Mouse (Mus musculus): ENCODE measurements around the gene Lgmn.

Lgmn gene

DNA sequence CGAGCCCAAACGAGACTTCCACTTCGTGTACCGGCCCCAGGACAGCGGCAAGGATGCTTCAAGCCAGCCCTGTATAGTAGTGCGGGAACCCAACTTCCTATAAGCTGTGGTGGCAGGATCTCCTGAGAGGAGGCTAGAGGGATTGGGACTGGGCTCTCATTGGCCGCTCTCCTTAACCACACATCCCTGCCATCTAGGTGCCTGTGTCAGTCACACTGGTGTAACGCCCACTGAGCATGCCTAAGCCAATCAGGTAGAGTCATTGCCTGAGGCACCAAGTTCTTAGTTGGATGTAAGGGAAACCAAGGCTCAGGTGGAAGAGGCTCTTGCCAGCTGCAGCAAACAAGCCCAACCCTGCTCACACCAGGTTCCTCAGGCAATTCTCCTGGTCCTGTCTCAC lies 49.6 kb downstream of the Lgmn start:
- no peak for DNase-seq (ENCODE audit: low read depth)

DNA sequence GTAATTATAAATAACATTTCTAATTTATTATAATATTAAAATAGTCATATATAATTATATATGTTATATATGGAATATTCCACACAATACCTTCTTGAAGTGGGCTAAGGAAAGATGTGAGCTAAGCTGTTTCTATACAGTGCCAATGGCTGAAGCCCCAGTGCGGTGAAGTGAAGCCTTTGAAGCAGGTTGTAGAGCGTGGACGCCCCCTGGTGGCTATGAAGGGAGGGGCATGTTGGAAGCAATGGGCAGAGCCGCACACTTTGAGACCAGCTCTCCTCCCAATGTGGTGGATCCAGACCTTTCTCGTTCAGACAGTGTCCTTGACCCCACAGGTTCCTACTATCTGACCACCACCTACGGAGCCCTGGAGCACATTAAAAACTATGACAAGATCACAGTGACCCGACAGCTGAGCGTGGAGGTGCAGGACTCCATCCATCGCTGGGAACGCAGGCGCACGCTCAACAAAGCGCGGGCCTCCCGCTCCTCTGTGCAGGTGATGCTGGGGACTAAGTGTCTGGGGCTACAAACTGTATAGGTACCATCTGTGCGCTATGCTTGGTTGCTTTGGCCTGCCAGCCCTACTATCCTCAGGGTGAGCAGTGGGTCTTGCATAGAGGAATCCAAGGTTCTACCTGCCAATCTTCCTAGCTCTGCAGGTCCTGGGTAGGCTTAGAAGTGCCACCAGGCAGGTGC lies 52.2 kb downstream of the Lgmn start:
- DNase-seq (ENCODE audit: low read depth): peak; percentile 90

DNA sequence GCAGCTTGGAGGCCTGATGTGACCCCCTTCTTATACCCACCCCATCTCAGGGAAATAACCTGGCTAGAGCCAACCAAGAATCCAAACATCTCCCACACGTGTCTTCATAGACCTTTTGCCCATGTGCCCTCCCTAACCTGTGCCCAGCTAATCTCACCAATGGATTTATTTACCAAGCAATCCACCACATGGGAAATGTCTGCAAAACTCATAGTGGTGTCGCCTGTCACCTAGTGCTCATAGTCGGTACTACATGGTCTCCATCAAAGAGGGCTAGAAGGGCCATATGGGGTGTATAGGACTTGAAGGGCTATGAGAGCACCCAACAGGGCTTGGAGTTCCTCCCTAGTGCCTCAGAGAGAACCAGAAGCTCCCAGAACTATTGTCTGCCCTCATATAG lies 54.8 kb downstream of the Lgmn start:
- peak; percentile 70 for DNase-seq (ENCODE audit: low read depth)

DNA sequence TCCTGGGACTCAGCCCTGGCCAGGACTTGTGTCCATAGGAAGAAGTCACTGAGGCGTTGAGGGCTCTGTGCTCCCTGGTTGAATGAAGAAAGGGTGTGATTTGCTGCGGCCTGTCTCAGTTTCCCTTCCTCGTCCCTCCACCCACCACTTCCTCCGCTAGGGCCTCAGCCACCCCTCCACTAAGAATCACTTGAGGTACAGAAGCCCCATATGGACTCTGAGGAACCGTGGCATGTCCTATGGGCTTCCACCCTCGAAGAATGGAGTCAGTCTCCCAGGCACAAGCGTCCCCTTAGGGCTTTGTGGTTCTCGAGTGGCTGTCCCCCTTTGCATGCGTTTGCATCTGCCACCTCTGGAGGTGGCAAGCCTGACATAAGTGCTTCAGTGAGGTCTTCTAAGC lies 56.3 kb downstream of the Lgmn start:
- DNase-seq (ENCODE audit: low read depth): no peak

DNA sequence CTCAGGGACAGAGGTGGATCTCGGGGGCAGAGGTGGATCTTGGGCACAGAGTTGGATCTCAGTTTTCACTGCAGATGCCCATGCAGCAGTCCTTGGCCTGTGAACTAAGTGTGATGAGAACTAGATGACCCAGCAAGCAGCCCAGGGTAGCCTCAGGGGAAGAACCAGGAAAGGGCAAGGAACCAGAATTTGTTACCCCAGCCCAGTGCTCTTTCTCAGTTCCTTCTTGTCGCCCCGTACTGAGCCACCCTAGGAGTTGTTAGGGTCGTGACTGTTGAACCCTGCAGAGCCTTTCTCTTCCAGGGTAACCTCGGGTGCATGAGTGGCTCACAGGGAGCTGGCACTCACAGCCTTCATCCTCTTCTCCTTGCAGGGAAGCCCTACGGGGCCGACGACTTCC lies 57.4 kb downstream of the Lgmn start:
- DNase-seq (ENCODE audit: low read depth): no peak

DNA sequence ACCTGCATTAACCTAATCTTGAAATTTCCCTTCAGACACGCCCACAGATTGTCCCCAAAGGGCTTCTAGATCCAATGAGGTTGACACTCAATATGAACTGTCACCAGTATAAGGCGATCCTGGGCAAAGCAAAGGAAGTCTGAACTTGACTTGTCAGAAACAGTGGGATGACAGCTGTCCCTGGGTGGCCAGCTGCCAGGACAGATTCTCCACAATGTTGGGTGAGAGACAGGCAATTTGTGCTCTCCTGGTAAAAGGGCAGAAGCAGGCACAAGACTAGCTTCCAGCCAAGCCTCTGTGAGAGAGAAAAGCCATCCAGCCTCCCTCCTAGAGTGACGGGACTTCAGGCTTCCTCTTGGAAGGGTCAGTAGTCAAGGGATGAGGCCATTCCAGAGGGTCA lies 67.3 kb downstream of the Lgmn start:
- no peak for DNase-seq (ENCODE audit: low read depth)

DNA sequence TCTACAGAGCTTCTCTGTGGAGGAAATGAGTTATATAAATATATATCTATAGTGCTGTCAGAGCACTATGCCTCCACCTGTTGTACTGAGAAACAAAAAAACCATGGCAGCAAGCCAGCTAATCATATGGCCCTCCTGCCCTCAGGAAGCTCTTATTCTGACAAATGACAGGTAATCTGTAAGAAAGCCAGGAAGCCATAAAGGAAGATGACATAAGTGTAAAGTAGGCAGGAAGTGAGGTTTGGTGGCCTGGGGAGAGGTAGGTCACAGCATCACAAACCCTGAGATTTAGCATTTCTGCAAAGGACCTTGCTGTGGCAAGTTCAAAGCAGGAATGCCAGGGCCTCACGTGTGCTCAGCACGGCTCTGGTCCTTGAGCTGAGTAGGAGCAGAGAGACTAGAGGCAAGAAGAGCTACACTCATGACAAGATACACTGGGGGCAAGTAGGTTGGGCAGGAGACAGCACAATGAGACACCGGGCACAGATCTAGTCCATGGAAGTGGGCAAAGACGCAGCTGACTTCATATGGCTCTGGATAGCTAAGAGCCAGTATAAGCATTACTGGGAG lies 68.6 kb downstream of the Lgmn start:
- DNase-seq (ENCODE audit: low read depth): no peak

DNA sequence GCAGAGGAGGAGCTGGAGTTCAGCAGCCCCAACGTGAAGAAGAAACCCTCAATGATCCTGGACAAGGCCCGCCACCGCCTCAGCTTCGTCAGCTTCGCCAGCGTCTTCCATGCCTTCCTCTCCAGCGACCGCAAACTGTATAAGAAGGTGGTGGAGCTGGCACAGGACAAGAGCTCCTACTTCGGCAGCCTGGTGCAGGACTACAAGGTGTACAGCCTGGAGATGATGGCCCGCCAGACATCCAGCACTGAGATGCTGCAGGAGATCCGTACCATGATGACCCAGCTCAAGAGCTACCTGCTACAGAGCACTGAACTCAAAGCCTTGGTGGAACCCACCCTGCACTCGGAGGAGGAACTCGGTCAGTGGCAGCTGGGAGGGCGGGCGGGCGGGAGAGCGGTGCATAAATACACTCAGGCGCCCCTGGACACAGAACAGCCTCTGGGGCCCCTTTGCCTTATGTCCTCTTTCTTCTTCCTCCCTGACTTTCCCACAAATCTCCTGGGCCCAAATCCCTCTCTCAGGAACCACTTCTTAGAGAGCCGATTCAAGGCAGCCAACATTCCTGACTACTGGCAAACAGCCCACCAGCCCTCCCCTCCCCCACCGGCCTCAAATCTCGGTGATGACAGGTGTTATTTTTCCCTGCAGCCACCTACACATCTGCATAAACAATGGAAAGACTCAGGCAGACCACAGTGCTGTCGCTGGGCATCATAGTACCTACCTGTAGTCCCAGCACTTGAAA lies 70.0 kb downstream of the Lgmn start:
- DNase-seq (ENCODE audit: low read depth): peak; percentile 30

DNA sequence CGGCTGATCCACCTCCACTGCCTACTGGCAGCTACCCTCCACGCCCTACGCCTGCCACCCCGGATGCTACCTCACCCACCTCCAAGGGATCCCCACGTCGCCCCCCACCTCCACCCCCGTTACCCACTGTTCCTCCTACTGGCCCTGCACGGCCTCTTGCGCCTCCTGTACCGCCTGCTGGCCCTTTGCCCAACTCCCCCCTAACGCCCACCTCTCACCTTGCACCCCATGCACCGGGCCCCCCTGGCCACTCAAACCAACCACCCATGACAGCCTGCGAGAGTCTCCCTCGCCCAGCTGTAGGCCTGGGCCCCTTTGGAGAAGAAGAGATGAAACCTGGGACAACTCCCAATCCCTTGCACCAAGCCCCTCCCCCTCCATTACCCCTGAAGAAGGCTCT lies 71.1 kb downstream of the Lgmn start:
- no peak for DNase-seq (ENCODE audit: low read depth)

DNA sequence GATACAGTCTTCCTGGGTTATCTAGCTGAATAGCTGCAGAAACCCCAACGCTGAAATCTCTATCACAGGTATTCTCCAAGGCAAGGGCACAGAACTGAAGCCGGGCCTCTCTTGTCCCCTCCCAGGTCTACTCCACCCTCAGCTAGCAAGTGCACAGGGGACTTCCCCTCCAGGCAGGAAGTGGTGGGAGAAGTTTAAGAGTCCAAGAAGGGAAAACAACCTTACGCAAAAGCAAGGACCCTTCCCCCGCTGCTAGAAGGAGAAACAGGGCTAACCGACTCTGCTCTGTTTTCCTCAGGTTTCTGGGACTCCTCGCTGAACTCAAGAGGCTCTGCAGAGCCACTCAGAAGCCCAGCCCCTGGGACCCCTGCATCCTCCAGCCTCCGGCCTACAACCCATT lies 71.5 kb downstream of the Lgmn start:
- DNase-seq (ENCODE audit: low read depth): no peak

DNA sequence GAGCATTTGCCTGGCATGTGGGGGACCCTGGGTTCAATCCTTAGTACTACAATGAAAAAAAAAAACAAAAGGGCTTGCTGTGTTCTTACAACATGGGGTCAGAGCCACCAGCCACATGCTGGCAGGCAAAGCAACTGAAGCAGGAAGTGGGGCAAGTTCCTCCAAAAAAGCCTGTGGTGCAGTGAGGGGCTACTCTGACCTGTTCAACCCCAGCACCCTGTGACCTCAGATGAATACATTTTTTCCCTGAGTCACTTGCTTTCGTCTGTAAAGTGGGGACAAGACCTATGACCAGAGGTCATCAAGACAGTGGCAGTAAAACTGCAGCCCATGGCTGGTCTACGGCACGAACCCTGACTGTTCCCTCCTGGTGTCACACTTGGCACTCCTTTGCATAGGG lies 72.5 kb downstream of the Lgmn start:
- no peak for DNase-seq (ENCODE audit: low read depth)

DNA sequence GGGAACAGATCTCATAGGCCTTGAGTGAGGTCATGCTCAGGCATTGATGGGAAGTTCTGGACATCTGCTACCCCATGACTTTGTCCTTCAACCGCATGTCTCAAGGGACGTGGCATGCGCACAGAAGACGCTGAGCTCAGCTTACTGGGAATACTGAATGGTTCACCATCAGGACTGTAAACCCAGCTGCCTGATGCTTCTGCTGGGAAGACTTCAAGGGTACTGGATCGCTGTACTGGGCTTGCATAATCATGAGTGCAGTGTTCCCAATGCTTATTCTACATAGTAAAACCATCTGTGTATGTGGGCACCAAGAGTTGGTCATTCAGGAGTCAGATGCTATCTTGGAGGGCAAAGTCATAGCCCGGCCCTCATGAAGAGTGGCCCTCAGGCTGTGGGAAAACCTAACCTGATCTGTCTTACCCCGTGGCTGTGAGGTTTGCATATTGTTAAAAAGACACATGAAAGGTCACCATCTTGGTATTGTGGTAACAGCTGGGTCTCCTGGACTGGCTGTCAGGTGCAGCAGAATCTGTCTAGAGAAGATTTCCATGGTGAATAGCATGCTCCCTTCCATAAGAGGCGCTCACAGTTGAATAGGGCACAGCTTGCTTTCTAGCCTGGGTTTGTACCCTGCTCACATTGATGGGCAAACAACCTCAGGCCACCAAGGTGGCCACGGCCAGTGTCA lies 73.3 kb downstream of the Lgmn start:
- DNase-seq (ENCODE audit: low read depth): no peak

DNA sequence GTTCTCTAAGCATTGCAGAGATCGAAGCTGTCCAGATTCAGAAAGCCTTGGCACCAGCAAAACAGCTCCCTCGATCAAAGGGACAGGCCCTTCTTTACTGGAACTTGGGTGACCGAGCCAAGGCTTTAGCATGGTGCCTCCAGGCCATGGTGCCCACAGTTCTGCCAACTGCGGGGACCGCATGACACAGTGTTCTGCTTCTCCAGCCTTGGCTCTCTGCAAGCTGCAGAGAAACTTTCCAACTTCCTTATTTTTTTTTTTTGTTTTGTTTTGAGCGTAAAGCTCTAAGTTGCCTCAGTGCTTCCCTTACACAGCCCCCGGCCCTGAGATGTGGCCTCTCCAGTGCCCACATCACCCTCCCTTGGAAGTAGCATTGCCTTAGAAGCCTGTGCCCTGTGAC lies 74.6 kb downstream of the Lgmn start:
- no peak for DNase-seq (ENCODE audit: low read depth)

DNA sequence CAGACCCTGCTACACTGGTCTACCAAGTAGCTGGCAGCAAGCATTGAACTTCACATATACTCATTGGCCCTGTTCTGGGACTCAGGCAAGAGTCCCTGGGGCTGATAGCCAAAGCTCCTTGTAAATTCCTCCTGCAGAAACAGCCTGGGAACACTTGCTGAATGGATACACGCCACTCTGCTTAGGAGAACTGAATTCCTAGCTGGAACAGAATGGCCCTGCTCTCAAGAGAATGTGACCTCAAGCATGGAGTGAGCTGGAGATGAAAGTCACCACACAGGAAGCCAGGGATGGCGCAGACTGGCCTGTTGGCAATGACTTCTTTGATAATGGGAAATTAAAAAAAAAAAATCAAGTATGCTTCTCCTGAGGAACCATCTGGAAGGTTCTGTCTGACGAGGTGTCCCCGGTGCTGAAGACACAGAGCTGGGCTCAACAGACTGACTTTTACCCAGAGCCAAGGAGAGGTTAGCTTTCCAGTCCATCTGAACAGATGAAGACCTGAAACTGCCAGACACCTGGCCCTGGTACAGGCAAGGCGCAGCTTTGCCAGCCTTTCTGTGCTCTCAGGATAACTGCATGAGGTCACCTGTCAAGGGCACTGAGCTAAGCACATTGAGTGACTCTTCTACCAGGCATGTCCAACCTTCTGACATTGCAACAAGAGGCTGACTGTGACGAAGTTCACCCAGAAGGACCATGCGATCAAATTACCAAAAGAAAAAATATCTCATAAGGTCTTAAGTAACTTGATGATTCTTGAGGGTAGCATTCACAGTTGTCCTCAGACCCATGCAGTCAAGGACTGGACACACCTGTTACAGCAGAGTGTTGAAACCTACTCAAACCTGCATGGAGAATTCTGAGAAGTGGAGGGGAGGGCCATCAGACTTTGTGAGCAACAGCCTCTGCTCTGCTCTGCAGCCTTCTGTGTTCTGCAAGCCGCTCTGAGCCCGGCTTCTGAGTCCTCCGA lies 78.1 kb downstream of the Lgmn start:
- no peak for DNase-seq (ENCODE audit: low read depth)

DNA sequence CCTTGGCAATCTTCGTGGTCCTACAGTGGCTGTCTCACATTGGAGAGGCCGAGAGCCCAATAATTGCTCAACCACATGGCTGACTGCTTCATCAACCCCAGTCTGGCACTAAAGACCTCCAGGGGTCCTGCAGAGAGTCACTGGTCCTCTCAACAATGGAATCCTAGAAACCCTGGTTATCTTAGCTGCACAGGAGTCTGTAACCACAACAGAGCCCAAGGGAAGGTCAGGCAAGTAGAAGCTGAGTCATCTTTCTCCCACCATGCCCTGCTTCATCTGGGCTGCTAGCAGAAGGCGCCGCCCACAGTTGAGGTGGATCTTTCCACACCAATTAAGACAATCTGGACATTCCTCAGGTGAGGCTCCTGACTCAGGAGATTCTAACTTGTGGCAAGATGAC lies 80.2 kb downstream of the Lgmn start:
- DNase-seq (ENCODE audit: low read depth): no peak

DNA sequence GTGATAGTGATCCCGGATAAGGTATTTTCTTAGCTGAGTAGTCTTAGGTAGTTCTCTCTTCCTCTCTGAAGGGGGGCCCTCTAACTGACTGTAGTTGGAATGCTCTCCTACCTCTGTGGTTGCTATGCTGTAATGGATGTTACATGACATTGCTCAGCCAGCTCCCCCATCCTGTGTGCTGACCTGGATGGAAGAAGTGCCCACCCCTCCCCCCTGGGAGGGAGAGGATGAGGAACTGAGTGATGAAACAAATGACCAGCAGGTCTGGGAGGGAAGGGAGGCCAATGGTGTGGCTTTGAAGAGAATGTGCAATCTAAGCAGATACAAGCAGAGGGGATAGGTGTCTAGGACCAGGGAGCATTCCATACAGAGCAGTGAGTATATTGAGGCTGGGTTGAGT lies 82.8 kb downstream of the Lgmn start:
- no peak for DNase-seq (ENCODE audit: low read depth)

DNA sequence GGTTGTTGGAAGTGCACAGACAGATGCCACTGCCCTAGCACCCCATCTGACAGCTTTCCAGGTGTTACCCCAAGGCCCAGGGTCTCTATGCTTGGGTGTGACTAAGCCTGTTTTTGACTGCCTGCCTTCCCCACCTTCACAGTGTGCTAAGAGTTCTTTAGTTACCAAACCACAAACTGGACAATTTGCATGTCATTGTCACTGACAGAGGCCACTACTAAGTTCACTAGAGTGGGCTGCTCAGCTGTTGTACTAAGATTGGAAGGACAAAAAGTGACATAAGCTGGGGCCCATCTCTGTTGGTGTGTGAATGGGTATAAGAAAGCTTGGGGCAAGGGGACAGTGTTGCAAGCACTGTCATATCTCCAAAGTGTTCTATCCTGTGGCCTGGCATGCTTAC lies 83.8 kb downstream of the Lgmn start:
- DNase-seq (ENCODE audit: low read depth): no peak

DNA sequence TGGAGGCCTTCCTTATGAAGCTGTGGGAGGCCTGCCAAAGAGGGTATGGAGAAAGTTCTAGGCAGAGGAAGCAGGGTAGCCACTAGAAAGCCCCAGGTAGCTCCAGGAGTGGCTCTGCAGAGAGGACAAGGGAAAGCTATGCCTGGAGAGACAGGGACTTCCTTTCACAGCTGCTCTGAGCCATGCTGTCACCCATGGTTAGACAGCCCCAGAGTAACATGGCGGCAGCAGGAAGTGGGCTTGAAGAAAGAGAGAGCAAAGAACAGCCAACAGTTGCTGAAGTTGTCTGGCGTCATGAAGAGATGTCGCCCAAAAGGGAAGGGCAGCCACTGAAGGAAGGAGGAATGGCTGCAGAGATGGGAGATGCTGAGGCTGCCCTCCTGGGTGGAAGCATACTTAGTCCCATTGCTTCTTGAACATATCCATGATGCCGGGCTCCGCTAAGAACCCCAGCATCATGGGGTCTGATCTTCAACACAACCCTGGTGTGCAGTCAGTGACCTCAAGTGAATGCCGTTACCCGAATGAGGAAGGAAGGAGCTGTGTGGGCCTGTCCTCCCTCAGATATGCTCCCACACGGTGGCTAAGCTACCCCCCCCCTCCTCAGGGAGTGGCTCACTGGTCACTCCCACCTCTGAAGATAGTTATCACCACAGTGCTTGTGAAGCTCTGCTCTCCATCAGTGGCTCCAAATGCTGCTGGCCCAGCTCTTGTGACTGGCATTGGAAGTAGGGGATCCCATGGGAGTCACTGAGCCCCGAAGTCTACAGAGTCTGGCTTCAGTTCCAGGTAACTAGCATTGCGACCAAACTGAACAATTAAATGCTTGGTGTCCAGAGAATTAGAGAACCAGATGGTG lies 85.3 kb downstream of the Lgmn start:
- DNase-seq (ENCODE audit: low read depth): no peak

DNA sequence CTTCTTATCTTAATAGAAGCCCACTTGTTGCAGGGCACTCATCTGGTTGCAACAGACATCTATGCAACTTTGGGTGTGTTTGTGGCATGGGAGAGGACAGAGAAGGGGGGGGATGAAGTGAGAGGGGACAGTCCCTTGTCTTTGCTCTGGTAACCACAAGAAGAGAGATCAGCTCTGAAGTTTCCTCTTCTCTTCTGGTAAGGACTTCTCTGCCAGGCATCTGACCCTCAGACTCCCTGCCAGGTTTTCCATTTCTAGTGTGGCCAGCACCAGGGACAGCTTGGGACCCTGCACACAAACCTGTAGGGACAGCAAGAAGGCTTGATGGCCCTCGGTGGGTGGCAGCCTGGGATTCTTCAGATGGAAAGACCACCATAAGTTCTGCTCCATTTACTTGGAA lies 88.6 kb downstream of the Lgmn start:
- DNase-seq (ENCODE audit: low read depth): no peak

DNA sequence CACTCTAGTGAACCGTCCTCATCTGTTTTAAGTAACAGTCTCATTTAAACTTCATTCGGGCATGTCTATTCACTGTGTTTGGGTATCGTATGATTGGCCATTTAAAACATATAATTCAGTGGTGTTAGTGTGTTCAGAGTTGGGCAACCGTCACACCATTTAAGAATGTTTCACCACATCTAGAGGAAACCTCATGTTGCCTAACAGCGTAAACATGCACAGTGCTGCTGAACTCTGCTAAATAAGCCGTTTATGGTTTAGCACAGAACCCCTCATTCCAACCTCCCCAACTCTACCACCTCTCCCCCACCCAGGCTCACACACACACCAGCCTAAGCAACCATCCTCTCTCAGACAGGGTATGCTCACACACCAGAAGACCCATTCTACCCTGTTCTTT lies 91.2 kb downstream of the Lgmn start:
- no peak for DNase-seq (ENCODE audit: low read depth)

DNA sequence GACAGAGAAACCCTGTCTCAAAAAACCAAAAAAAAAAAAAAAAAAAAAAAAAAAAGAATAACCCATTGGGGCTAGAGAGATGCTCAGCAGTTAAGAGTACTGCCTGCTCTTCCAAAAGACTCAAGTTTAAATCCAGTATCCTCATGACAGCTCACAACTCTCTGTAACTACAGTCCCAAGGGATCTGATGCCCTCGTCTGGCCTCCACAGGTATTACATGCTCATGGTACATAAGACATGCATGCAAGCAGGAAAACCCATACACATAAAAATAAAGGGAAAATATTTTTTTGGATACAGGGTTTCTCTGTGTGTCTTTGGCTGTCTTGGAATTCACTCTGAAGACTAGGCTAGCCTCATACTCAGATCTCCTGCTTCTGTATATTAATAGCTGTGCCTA lies 93.1 kb downstream of the Lgmn start:
- peak; percentile 75 for DNase-seq (ENCODE audit: low read depth)

Measured in NIH3T3 (cell line).